Mouse (Mus musculus) liver, embryonic 14.5 days (tissue): ENCODE data around the gene Magi1. TPM values are rescaled to one million over a fixed set of nuclear protein-coding genes. Genes with fewer than 3 reads are reported as not detected.

ENCODE experiments used
- ATAC-seq: fragments of 200-750 bp; cut with Nextera tagmentation; 2 replicates; pipeline ENCODE4 v1.8.0; 2017; ENCODE audit warnings: moderate number of reproducible peaks, mild to moderate bottlenecking, moderate library complexity; ENCODE audit not compliant: insufficient read depth
- DNase-seq, 3 experiments: peaks; one replicate each; pipeline ENCODE4 v3.0.0-alpha.2; 2012 to 2013; ENCODE audit warnings: low read depth in 3 of 3, low spot score in 3 of 3
- H3K27ac ChIP-seq: fragments of 300-500 bp; sonication (generic); 2 replicates; pipeline ENCODE4 v1.5.1; 2014; ENCODE audit warnings: moderate library complexity, mild to moderate bottlenecking, control low read depth, inconsistent platforms
- H3K27me3 ChIP-seq: fragments of 300-500 bp; sonication (generic); 2 replicates; pipeline ENCODE4 v1.6.1; 2014; ENCODE audit warnings: mild to moderate bottlenecking, low read length, moderate library complexity; ENCODE audit not compliant: control insufficient read depth, insufficient read depth
- H3K36me3 ChIP-seq: fragments of 300-500 bp; sonication (generic); replicated peaks from 2 replicates; pipeline ENCODE4 v1.6.1; 2014; ENCODE audit warnings: low read depth; ENCODE audit not compliant: control insufficient read depth, insufficient read depth
- H3K4me1 ChIP-seq, 2 experiments: fragments of 200-500 bp in 1 of 2; fragments of 300-500 bp in 1 of 2; sonication (generic) in 1 of 2; replicated peaks; 2 replicates each; pipeline ENCODE4 v1.6.1; 2012 to 2014; ENCODE audit warnings: antibody characterized with exemption in 1 of 2, inconsistent platforms in 1 of 2, low read length in 1 of 2; ENCODE audit not compliant: control insufficient read depth in 2 of 2, insufficient read depth in 2 of 2
- H3K4me2 ChIP-seq: fragments of 300-500 bp; sonication (generic); 2 replicates; pipeline ENCODE4 v1.6.1; 2014; ENCODE audit warnings: low read depth, mild to moderate bottlenecking, control low read depth, moderate library complexity
- H3K4me3 ChIP-seq, 2 experiments: fragments of 200-500 bp in 1 of 2; fragments of 300-500 bp in 1 of 2; sonication (generic) in 1 of 2; 2 replicates each; pipeline ENCODE4 v1.5.1; 2012 to 2014; ENCODE audit warnings: low read depth in 2 of 2, low read length in 2 of 2, mild to moderate bottlenecking in 2 of 2, control low read depth in 1 of 2, inconsistent platforms in 1 of 2, moderate library complexity in 1 of 2; ENCODE audit not compliant: insufficient read depth in 1 of 2
- H3K9ac ChIP-seq: fragments of 300-500 bp; sonication (generic); replicated peaks from 2 replicates; pipeline ENCODE4 v1.6.1; 2014; ENCODE audit warnings: mild to moderate bottlenecking, control low read depth, moderate library complexity
- H3K9me3 ChIP-seq: fragments of 300-500 bp; sonication (generic); 2 replicates; pipeline ENCODE4 v1.6.1; 2016; ENCODE audit warnings: low read length, mixed read lengths; ENCODE audit not compliant: control insufficient read depth
- CTCF ChIP-seq: IDR thresholded peaks from 2 replicates; pipeline ENCODE4 v1.5.1; 2016; ENCODE audit warnings: antibody characterized with exemption, low read depth, control low read depth
- EP300 ChIP-seq: IDR thresholded peaks from 2 replicates; pipeline ENCODE4 v1.6.1; 2016; ENCODE audit warnings: antibody characterized with exemption, low read depth
- WGBS: fragments of 180-500 bp; shearing (Covaris S2); extraction: QIAGEN DNeasy Blood & Tissue Kit; methylation state at CpG from one replicate; pipeline ENCODE4 v1.1.7; 2014; ENCODE audit not compliant: insufficient replicate concordance; 5-methylcytosine and 5-hydroxymethylcytosine counted together
- polyA plus RNA-seq, 2 experiments: library from polyadenylated mRNA; depleted of rRNA in 1 of 2; stranded (reverse) in 1 of 2; unstranded in 1 of 2; fragments of >200 nt; fragmentation: Nextera tagmentation in 1 of 2; extraction: Ambion mirVana in 1 of 2; gene quantifications; 2 replicates each; pipeline versions ENCODE4 v1.2.1 to v1.2.3; 2012 to 2014

Gene Magi1
- polyA plus RNA-seq, 2 experiments, result 1.1 to 1.3 TPM

DNA sequence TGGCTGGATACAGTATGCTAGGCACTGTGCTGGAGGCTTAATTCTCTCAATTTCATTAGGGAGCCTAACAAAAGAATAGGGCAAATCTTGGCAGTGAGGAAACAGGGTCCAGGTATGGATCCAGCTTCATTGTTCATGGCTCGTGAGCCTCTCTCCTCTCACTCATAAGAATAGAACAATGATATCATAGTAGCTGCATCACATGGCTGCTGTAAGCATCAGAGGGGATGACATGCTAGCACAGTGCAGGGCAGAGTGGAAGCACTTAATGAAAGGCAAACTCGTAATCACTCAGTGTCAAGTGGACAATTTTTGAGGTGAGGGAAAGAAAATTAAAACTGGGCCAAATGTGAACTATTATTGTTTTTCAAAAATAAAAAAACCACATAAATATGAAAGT lies 337.1 kb downstream of the Magi1 start:
- no peak for TF ChIP-seq CTCF
- TF ChIP-seq EP300, result no peak
- no peak for DNase-seq

DNA sequence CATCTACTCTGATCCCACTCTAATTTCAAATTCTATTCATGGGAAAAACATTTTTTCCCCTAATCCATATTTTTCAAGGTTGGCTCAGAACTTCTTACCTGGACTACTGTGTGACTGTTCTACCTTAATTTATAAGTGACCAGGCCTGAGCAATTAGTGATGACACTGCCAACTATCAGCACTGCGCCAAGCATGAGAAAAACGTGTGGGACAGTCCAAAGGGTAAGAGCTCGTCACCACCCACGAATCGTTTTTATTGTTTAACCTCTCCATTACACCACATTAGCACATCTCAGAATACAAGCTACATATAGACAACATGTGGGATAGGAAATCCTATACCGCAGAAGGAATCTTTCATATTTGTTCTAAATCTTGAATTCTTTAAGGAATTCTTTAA lies 347.4 kb downstream of the Magi1 start:
- Histone ChIP-seq H3K4me2 (no peak overlapping the region), H3K27me3 (no peaks in the 10 kb centered on the region), H3K9me3 (no peaks in the 10 kb centered on the region), H3K27ac (no peak overlapping the region), H3K36me3 (no peaks in the 10 kb centered on the region), H3K4me3 (no peak overlapping the region), H3K4me1 (no peaks in the 10 kb centered on the region; a peak in 1 of 4 replicates), H3K9ac (no peak overlapping the region)
- WGBS, result 59% methylated on average over 6 of the region's 6 CpGs
- TF ChIP-seq CTCF (no peak), EP300 (no peak)
- DNase-seq (no peak), ATAC-seq (no peak)

More for the DNA sequence above, 337.1 kb downstream of the Magi1 start:
- Histone ChIP-seq H3K27me3 (no peaks in the 10 kb centered on the region), H3K36me3 (no peaks in the 10 kb centered on the region), H3K4me1 (no peaks in the 10 kb centered on the region), H3K27ac (no peak overlapping the region), H3K4me2 (no peak overlapping the region), H3K9me3 (no peaks in the 10 kb centered on the region), H3K4me3 (no peak overlapping the region), H3K9ac (no peak overlapping the region)
- no peak for ATAC-seq
- 64% methylated on average over 2 of the region's 2 CpGs for WGBS

DNA sequence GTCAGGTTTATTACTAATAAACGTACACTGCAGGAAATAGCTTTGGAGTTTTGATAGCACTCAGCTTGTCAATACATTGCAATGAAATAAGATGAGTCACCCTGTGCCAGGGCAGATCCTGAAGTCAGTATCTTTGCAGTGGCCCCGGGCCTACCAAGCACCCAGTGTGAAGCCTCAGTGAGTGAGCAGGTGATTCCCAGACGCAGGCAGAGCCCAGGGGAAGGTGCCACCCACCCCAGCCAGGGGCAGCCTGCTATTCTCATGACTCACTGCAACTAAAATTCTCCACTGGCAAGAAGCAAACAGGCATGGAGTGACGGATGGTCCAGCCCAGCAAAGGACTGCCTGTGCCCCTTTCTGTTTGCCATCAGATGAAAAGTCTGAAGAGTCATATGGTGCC lies 347.9 kb downstream of the Magi1 start:
- Histone ChIP-seq H3K27ac (no peak overlapping the region), H3K4me2 (no peak overlapping the region), H3K4me1 (no peaks in the 10 kb centered on the region; a peak in 1 of 4 replicates), H3K4me3 (no peak overlapping the region), H3K9me3 (no peaks in the 10 kb centered on the region), H3K36me3 (no peaks in the 10 kb centered on the region), H3K27me3 (no peaks in the 10 kb centered on the region), H3K9ac (no peak overlapping the region)
- WGBS, result 54% methylated on average over 4 of the region's 4 CpGs
- ATAC-seq (no peak), DNase-seq (no peak)
- TF ChIP-seq CTCF (no peak), EP300 (no peak)

DNA sequence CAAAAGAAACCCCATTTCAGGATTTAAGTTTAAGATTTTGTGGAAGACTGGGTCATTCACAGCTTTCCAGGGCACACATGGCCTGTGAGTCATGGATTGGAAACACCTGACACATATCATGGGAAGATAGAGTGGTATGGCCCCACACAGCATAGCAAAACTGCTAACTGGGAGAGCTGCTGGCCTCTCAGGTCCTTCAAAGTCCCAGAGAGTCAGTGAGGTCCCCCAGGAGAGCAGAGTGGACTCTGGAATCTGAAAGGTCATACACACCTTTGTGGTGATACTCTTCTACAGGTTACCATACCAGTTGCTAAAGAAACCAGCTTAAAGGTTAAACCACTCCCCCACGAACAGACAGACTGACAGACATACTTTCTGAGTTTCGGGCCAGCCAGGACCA lies 349.0 kb downstream of the Magi1 start:
- Histone ChIP-seq H3K9me3 (no peaks in the 10 kb centered on the region), H3K27me3 (no peaks in the 10 kb centered on the region), H3K4me1 (no peaks in the 10 kb centered on the region; a peak in 1 of 4 replicates), H3K9ac (no peak overlapping the region), H3K36me3 (no peaks in the 10 kb centered on the region), H3K27ac (no peak overlapping the region), H3K4me2 (no peak overlapping the region), H3K4me3 (no peak overlapping the region)
- ATAC-seq (no peak), DNase-seq (peak in 1 of 3 experiments; percentile 1)
- TF ChIP-seq CTCF (no peak), EP300 (no peak)
- WGBS, result 54% methylated on average over 2 of the region's 2 CpGs

DNA sequence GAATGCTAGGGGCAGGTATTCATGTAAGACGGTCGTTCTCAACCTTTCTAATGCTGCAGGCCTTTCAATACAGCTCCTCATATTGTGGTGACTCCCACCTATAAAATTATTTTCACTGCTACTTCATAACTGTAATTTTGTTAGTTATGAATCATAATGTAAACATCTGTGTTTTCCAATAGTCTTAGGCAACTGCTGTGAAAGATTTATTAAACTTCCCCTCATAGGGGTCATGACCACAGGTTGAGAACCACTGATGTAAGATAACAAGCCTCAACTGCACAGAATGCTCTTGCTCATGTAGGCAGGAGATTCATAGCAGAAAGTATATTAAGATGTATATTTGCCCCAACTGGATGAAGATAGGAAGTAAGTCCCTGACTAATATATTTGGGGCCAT lies 359.1 kb downstream of the Magi1 start:
- no peak overlapping the region for H3K9ac ChIP-seq
- ATAC-seq, result no peak
- no peaks in the 10 kb centered on the region for H3K4me1 ChIP-seq
- no peaks in the 10 kb centered on the region for H3K9me3 ChIP-seq
- 71% methylated on average over 2 of the region's 2 CpGs for WGBS
- no peak for DNase-seq
- H3K4me2 ChIP-seq, result no peak overlapping the region
- H3K36me3 ChIP-seq, result no peaks in the 10 kb centered on the region
- no peak overlapping the region for H3K27ac ChIP-seq
- TF ChIP-seq EP300, result no peak
- no peak for TF ChIP-seq CTCF
- no peak overlapping the region for H3K4me3 ChIP-seq
- no peaks in the 10 kb centered on the region for H3K27me3 ChIP-seq

DNA sequence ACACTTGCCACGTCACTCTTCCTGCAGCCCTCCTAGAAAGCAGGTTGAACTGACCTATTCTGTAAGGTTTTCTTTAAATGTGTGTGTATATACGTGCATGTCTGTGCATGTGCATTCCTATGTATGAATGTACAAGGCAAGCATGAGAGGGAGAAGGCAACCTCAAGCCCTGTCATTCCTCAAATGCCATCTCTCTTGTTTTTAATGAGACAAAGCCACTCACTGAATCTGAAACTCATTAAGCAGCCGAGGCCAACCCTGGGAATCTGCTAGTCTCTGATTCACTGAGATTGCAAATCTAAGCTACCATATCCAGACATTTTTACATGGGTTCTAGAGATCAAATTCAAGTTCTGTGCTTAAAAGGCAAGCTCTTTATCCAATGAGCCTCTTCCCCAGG lies 359.7 kb downstream of the Magi1 start:
- no peak for TF ChIP-seq CTCF
- TF ChIP-seq EP300, result no peak
- H3K9ac ChIP-seq, result no peak overlapping the region
- DNase-seq (no peak), ATAC-seq (no peak)
- no peaks in the 10 kb centered on the region for H3K4me1 ChIP-seq
- no peaks in the 10 kb centered on the region for H3K36me3 ChIP-seq
- H3K4me2 ChIP-seq, result no peak overlapping the region
- WGBS, result 55% methylated on average over 3 of the region's 3 CpGs
- no peak overlapping the region for H3K4me3 ChIP-seq
- no peaks in the 10 kb centered on the region for H3K27me3 ChIP-seq
- no peak overlapping the region for H3K27ac ChIP-seq
- no peaks in the 10 kb centered on the region for H3K9me3 ChIP-seq
